Mouse (Mus musculus) kidney, embryonic 16.5 days (tissue): ENCODE measurements around the gene Gm15127. TPM values are rescaled to one million over a fixed set of nuclear protein-coding genes. Genes with fewer than 3 reads are reported as not detected.
"Not testable (repeated sequence)": the region's sequence is repeated elsewhere in the genome, so short reads cannot be mapped to it uniquely, and the experiment has no call there.

Source experiments
- ATAC-seq: fragments of 200-750 bp; cut with Nextera tagmentation; 2 replicates; pipeline ENCODE4 v1.8.0; 2017; ENCODE audit warnings: moderate TSS enrichment; ENCODE audit not compliant: low FRiP score, low TSS enrichment
- H3K27ac ChIP-seq: fragments of 300-500 bp; sonication (generic); 2 replicates; pipeline ENCODE4 v1.5.1; 2014; ENCODE audit warnings: low read length
- H3K27me3 ChIP-seq: fragments of 300-500 bp; sonication (generic); 2 replicates; pipeline ENCODE4 v1.6.1; 2014; ENCODE audit warnings: low read length, control low read depth, mixed read lengths; ENCODE audit not compliant: insufficient read depth
- H3K36me3 ChIP-seq: fragments of 300-500 bp; sonication (generic); 2 replicates; pipeline ENCODE4 v1.6.1; 2014; ENCODE audit warnings: low read length, control low read depth, mixed read lengths; ENCODE audit not compliant: insufficient read depth
- H3K4me1 ChIP-seq: fragments of 300-500 bp; sonication (generic); 2 replicates; pipeline ENCODE4 v1.6.1; 2014; ENCODE audit warnings: low read length, control low read depth, mixed read lengths; ENCODE audit not compliant: insufficient read depth
- H3K4me2 ChIP-seq: fragments of 300-500 bp; sonication (generic); replicated peaks from 2 replicates; pipeline ENCODE4 v1.6.1; 2014; ENCODE audit warnings: low read depth, low read length
- H3K4me3 ChIP-seq: fragments of 300-500 bp; sonication (generic); 2 replicates; pipeline ENCODE4 v1.5.1; 2014; ENCODE audit warnings: mild to moderate bottlenecking, low read length
- H3K9ac ChIP-seq: fragments of 300-500 bp; sonication (generic); replicated peaks from 2 replicates; pipeline ENCODE4 v1.6.1; 2014; ENCODE audit warnings: low read length
- H3K9me3 ChIP-seq: fragments of 300-500 bp; sonication (generic); 2 replicates; pipeline ENCODE4 v1.6.1; 2016; ENCODE audit warnings: low read length, control low read depth
- WGBS: fragments of 180-500 bp; shearing (Covaris S2); extraction: QIAGEN DNeasy Blood & Tissue Kit; methylation state at CpG from one replicate; pipeline ENCODE4 v1.1.7; 2014; 5-methylcytosine and 5-hydroxymethylcytosine counted together
- polyA plus RNA-seq: library from polyadenylated mRNA; unstranded; fragments of >200 nt; fragmentation: Nextera tagmentation; extraction: Ambion mirVana; gene quantifications from 2 replicates; pipeline ENCODE4 v1.2.1, GENCODE M21; 2015

The Gm15127 gene
- polyA plus RNA-seq = not detected in 2 replicates

GRCm38 (mm10) chrX:148663298-148663697 is at the start of gene Gm15127:
Gene Gm15127, plus strand, starts transcription at chrX:148663598.
- not testable (repeated sequence) for H3K4me3 ChIP-seq, H3K4me2 ChIP-seq, H3K27me3 ChIP-seq, H3K4me1 ChIP-seq, ATAC-seq, H3K9me3 ChIP-seq, H3K27ac ChIP-seq, H3K36me3 ChIP-seq, H3K9ac ChIP-seq
- 79% methylated on average over 3 of the region's 4 CpGs for WGBS

DNA sequence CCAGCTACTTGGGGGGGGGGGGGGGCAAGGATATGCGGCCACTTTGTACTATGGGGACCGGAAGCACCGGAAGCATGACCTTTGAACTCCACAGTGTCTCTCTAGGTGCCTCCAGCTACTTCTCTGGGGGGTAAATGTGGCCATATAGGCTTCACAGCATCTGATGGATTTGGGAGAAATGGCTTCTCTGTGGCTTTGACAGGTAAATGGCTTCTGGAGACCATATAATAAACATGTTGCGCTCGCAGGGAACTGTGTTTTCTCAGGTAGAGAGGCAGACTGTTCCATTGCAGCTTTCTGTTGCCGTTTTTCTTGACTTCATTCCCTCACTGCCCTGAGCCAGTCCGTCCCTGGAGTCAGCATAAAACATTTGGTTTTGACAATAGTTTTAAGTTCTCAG is 48.3 kb upstream of the Gm15127 start, which contains the start of gene Gm8334:
Gene Gm8334, minus strand, starts transcription at position 101 of the 400 bp plus-strand sequence.
- H3K4me2 ChIP-seq, ATAC-seq, H3K4me1 ChIP-seq, H3K36me3 ChIP-seq, H3K27ac ChIP-seq, H3K9ac ChIP-seq, H3K4me3 ChIP-seq, H3K9me3 ChIP-seq, H3K27me3 ChIP-seq: not testable (repeated sequence)
- WGBS = 80% methylated on average over 3 of the region's 7 CpGs

- not testable (repeated sequence) for H3K9ac ChIP-seq, H3K27ac ChIP-seq, H3K9me3 ChIP-seq, H3K4me3 ChIP-seq, H3K4me1 ChIP-seq, H3K36me3 ChIP-seq, H3K4me2 ChIP-seq, ATAC-seq, H3K27me3 ChIP-seq
- WGBS = 17% methylated on average over 1 of the region's 1 CpGs
Measured at GRCm38 (mm10) chrX:148676290-148676689, 12.9 kb downstream of the Gm15127 start.

Other genes with a start within 250 kb of the Gm15127 start
- gene Gm15114, start 174.6 kb upstream of the Gm15127 start, polyA plus RNA-seq = not detected in 2 replicates
- gene Gm8334, start 48.4 kb upstream of the Gm15127 start, polyA plus RNA-seq = not detected in 2 replicates
- gene Luzp4, start 194.0 kb downstream of the Gm15127 start, polyA plus RNA-seq = not detected in 2 replicates